Mouse (Mus musculus) MN1 (cell line): Measurements from ENCODE around the gene Zcchc3.
"Not testable (repeated sequence)": the region's sequence is repeated elsewhere in the genome, so short reads cannot be mapped to it uniquely, and the experiment has no call there.

Experiments used
- DNase-seq: peaks from one replicate; pipeline ENCODE4 v3.0.0-alpha.2; 2016; ENCODE audit warnings: low spot score

Zcchc3 gene

GRCm38 (mm10) chr2:152414591-152415165, at the start of gene Zcchc3:
Gene Zcchc3, minus strand, starts transcription at chr2:152415027.
- no peak for DNase-seq

- DNase-seq: no peak
These were observed 44.4 kb upstream of the Zcchc3 start for GRCm38 (mm10) chr2:152459241-152459640.

- no peak for DNase-seq
These were observed 37.4 kb upstream of the Zcchc3 start for GRCm38 (mm10) chr2:152452101-152452781.

GRCm38 (mm10) chr2:152450241-152450640, 35.4 kb upstream of the Zcchc3 start:
- peak; percentile 73 for DNase-seq

- DNase-seq: no peak
These were observed 32.6 kb upstream of the Zcchc3 start for GRCm38 (mm10) chr2:152447461-152447860.

- DNase-seq: no peak
These were observed 31.8 kb upstream of the Zcchc3 start for GRCm38 (mm10) chr2:152446642-152447041.

- no peak for DNase-seq
These were observed 28.5 kb upstream of the Zcchc3 start for GRCm38 (mm10) chr2:152443281-152443680.

GRCm38 (mm10) chr2:152442322-152442721, 27.5 kb upstream of the Zcchc3 start:
- DNase-seq: no peak

GRCm38 (mm10) chr2:152439833-152440232, 25.0 kb upstream of the Zcchc3 start:
- DNase-seq: no peak

- peak; percentile 73 for DNase-seq
These were observed 24.1 kb upstream of the Zcchc3 start for GRCm38 (mm10) chr2:152438963-152439362.

GRCm38 (mm10) chr2:152436983-152437860, 22.4 kb upstream of the Zcchc3 start:
- peak; percentile 91 for DNase-seq

- peak; percentile 59 for DNase-seq
These were observed 21.6 kb upstream of the Zcchc3 start for GRCm38 (mm10) chr2:152436405-152436901.

GRCm38 (mm10) chr2:152428481-152428880, 13.7 kb upstream of the Zcchc3 start:
- DNase-seq: not testable (repeated sequence)

GRCm38 (mm10) chr2:152427493-152427892, 12.7 kb upstream of the Zcchc3 start:
- DNase-seq: peak; percentile 39

- DNase-seq: no peak
These were observed 959 bp upstream of the Zcchc3 start for GRCm38 (mm10) chr2:152415786-152416185.

GRCm38 (mm10) chr2:152415287-152415686, 460 bp upstream of the Zcchc3 start, which contains the start of gene 6820408C15Rik:
Gene 6820408C15Rik, plus strand, starts transcription at chr2:152415587.
- no peak for DNase-seq

GRCm38 (mm10) chr2:152413765-152414584, 852 bp downstream of the Zcchc3 start:
- no peak for DNase-seq

GRCm38 (mm10) chr2:152413158-152413764, 1.6 kb downstream of the Zcchc3 start:
- DNase-seq: no peak

- no peak for DNase-seq
These were observed 2.2 kb downstream of the Zcchc3 start for GRCm38 (mm10) chr2:152412526-152413157.

GRCm38 (mm10) chr2:152411471-152411870, 3.4 kb downstream of the Zcchc3 start:
- DNase-seq: no peak

- DNase-seq: peak; percentile 91
These were observed 3.9 kb downstream of the Zcchc3 start for GRCm38 (mm10) chr2:152410971-152411371.
